Mouse (Mus musculus) ES-E14 (cell line): ENCODE measurements around the gene Inhbc. TPM values are rescaled to one million over a fixed set of nuclear protein-coding genes. Genes with fewer than 3 reads are reported as not detected.
"Not testable (repeated sequence)": the region's sequence is repeated elsewhere in the genome, so short reads cannot be mapped to it uniquely, and the experiment has no call there.

Experiments used
- DNase-seq: peaks from one replicate; pipeline ENCODE4 v3.0.0-alpha.2; 2013; ENCODE audit warnings: low read depth, low spot score
- H3K27ac ChIP-seq: 2 replicates; pipeline ENCODE4 v1.5.1; 2012; ENCODE audit warnings: low read depth, mild to moderate bottlenecking, low read length, moderate library complexity, mixed read lengths; ENCODE audit not compliant: poor library complexity, insufficient read depth, severe bottlenecking
- H3K36me3 ChIP-seq: 2 replicates; pipeline ENCODE4 v1.6.1; 2012; ENCODE audit warnings: mild to moderate bottlenecking, low read length, moderate library complexity, mixed read lengths; ENCODE audit not compliant: control insufficient read depth, poor library complexity, insufficient read depth, severe bottlenecking
- H3K4me1 ChIP-seq, 2 experiments: fragments of 150-350 bp in 1 of 2; sonication (generic) in 1 of 2; 2 replicates each; pipeline ENCODE4 v1.6.1; 2012; ENCODE audit warnings: low read length in 2 of 2, mild to moderate bottlenecking in 1 of 2, mixed read lengths in 1 of 2; ENCODE audit not compliant: control insufficient read depth in 2 of 2, insufficient read depth in 2 of 2, poor library complexity in 1 of 2
- H3K4me3 ChIP-seq, 2 experiments: fragments of 150-350 bp in 1 of 2; sonication (generic) in 1 of 2; 2 replicates each; pipeline ENCODE4 v1.5.1; 2012; ENCODE audit warnings: low read length in 2 of 2, low read depth in 1 of 2, mild to moderate bottlenecking in 1 of 2, mixed read lengths in 1 of 2; ENCODE audit not compliant: insufficient read depth in 1 of 2, poor library complexity in 1 of 2, severe bottlenecking in 1 of 2
- H3K9ac ChIP-seq: 2 replicates; pipeline ENCODE4 v1.6.1; 2012; ENCODE audit warnings: low read depth, mild to moderate bottlenecking, low read length, mixed read lengths; ENCODE audit not compliant: poor library complexity, insufficient read depth, severe bottlenecking
- H3K9me3 ChIP-seq: fragments of 150-350 bp; sonication (generic); 2 replicates; pipeline ENCODE4 v1.6.1; 2012; ENCODE audit warnings: low read depth, mild to moderate bottlenecking, low read length; ENCODE audit not compliant: control insufficient read depth, insufficient read depth
- CHD2 ChIP-seq: IDR thresholded peaks from 2 replicates; pipeline ENCODE4 v1.6.1; 2014; ENCODE audit warnings: mild to moderate bottlenecking, low read depth, low read length, inconsistent platforms
- HCFC1 ChIP-seq: IDR thresholded peaks from 2 replicates; pipeline ENCODE4 v1.6.1; 2012; ENCODE audit warnings: low read length, inconsistent platforms, borderline replicate concordance; ENCODE audit not compliant: insufficient read depth
- MAFK ChIP-seq: IDR thresholded peaks from 2 replicates; pipeline ENCODE4 v1.6.1; 2014; ENCODE audit warnings: mild to moderate bottlenecking, low read depth, low read length, inconsistent platforms; ENCODE audit not compliant: insufficient read depth
- ZC3H11A ChIP-seq: IDR thresholded peaks from 2 replicates; pipeline ENCODE4 v1.6.1; 2012; ENCODE audit warnings: low read depth, mild to moderate bottlenecking, inconsistent platforms, low read length, borderline replicate concordance
- ZNF384 ChIP-seq: IDR thresholded peaks from 2 replicates; pipeline ENCODE4 v1.6.1; 2012; ENCODE audit warnings: low read depth, low read length, inconsistent platforms
- in situ Hi-C, 2 experiments: fragments of 600-800 bp; cut with MboI; formaldehyde crosslinking; loops; one replicate each; pipeline ENCODE4 v1.15.1; 2025; ENCODE audit warnings: low sequenced_read_pairs in 2 of 2, inconsistent platforms in 1 of 2; ENCODE audit not compliant: unreplicated experiment in 2 of 2
- total RNA-seq: library from RNA; depleted of rRNA; stranded (reverse); fragments of 300-350 nt; gene quantifications from 2 replicates; pipeline ENCODE4 v1.2.3, GENCODE M21; 2012

The Inhbc gene
- total RNA-seq, 1 experiment = 0.36 TPM

- in situ Hi-C loops = no loop called here
Observed at GRCm38 (mm10) chr10:127317277-127317676, 53.0 kb downstream of the Inhbc start.

DNA sequence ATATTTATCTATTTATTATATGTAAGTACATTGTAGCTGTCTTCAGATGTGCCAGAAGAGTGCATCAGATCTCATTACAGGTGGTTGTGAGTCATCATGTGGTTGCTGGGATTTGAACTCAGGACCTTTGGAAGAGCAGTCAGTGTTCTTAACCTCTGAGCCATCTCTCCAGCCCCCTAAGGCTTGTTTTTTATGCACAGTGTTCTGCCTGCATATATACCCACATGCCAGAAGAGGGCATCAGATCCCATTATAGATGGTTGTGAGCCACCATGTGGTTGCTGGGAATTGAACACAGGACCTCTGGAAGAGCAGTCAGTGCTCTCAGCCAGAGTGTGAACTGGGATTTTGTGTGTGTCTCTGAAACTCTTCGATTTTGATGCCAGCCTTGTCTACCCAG is 55.3 kb downstream of the Inhbc start:
- H3K27ac ChIP-seq, H3K4me3 ChIP-seq, DNase-seq, in situ Hi-C loops, H3K4me1 ChIP-seq, H3K9me3 ChIP-seq, H3K36me3 ChIP-seq, H3K9ac ChIP-seq: not testable (repeated sequence)

More at GRCm38 (mm10) chr10:127317277-127317676, 53.0 kb downstream of the Inhbc start:
- H3K9ac ChIP-seq = no peak overlapping the region
- no peak overlapping the region for H3K27ac ChIP-seq
- DNase-seq = no peak
- no peaks in the 10 kb centered on the region for H3K9me3 ChIP-seq
- peaks cover 4 to 7% of the 10 kb centered on the region in 2 experiments for H3K4me1 ChIP-seq
- H3K4me3 ChIP-seq = no peak overlapping the region
- no peaks in the 10 kb centered on the region for H3K36me3 ChIP-seq
- TF ChIP-seq HCFC1 = no peak
- no peak for TF ChIP-seq CHD2
- TF ChIP-seq MAFK = no peak
- no peak for TF ChIP-seq ZNF384
- TF ChIP-seq ZC3H11A = no peak

DNA sequence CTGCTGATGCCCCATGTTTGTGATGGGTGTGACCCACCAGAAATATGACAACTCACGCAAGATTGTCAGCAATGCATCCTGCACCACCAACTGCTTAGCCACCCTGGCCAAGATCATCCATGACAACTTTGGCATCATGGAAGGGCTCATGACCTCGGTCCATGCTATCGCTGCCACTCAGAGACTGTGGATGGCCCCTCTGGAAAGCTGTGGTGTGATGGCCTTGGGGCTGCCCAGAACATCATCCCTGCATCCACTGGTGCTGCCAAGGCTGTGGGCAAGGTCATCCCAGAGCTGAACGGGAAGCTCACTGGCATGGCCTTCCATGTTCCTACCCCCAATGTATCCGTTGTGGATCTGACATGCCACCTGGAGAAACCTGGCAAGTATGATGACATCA is 56.7 kb downstream of the Inhbc start:
- H3K4me3 ChIP-seq, H3K27ac ChIP-seq, in situ Hi-C loops, H3K9ac ChIP-seq, H3K4me1 ChIP-seq, H3K9me3 ChIP-seq, DNase-seq: not testable (repeated sequence)
- H3K36me3 ChIP-seq = peaks cover 12% of the 10 kb centered on the region; the same call in 1 of the 2 replicates

DNA sequence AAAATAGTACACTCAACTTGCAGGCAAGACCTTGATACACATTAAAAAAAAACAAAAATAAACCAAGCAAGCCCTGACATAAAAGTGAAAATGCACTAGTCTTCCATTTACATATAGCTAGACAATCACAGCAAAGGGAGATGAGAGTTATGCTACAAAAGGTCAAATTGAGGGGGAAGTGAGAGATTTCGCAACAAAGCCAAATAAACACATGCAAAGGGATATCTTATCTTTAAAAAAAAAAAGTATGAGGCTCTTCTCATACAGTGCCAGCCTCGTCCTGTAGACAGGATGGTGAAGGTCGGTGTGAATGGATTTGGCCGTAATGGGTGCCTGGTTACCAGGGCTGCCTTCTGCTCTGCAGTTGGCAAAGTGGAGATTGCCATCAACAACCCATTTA is 57.4 kb downstream of the Inhbc start:
- no peak overlapping the region for H3K4me3 ChIP-seq
- H3K4me1 ChIP-seq = peaks cover 2 to 4% of the 10 kb centered on the region in 2 experiments
- peaks cover 17% of the 10 kb centered on the region for H3K36me3 ChIP-seq
- peak overlapping the region; percentile 55; the same call in 1 of the 2 replicates for H3K27ac ChIP-seq
- no peak for DNase-seq
- in situ Hi-C loops = no loop called here
- no peaks in the 10 kb centered on the region for H3K9me3 ChIP-seq
- TF ChIP-seq CHD2 (no peak), HCFC1 (no peak), ZC3H11A (no peak), MAFK (no peak)
- H3K9ac ChIP-seq = no peak overlapping the region

DNA sequence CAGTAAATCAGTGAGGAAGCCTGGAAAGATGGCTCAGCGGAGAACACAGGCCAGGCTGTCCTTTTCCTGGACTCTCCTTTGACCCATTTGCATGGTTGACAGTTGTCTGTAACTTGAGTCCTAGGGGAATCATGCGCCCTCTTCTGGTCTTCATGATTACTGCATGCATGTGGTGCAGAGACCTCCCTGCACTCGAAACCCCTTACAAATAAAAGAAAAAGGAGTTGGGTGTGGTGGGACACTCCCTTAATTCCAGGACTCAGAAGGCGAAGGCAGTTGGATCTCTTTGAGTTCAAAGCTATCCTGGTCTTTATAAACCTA is 57.9 kb downstream of the Inhbc start:
- DNase-seq = peak; percentile 98
- peaks cover 2 to 4% of the 10 kb centered on the region in 2 experiments for H3K4me1 ChIP-seq
- in situ Hi-C loops = no loop called here
- no peak overlapping the region for H3K27ac ChIP-seq
- no peaks in the 10 kb centered on the region for H3K9me3 ChIP-seq
- H3K4me3 ChIP-seq = peak overlapping the region; percentile 87 to 91
- peak overlapping the region; percentile 79; the same call in 1 of the 2 replicates for H3K9ac ChIP-seq
- peaks cover 20% of the 10 kb centered on the region for H3K36me3 ChIP-seq
- TF ChIP-seq CHD2 (peak; percentile 41; the same call in 1 of the 2 replicates), ZC3H11A (no peak), ZNF384 (0 out of 2 replicates have a peak, but pooled peaks have one; percentile 51), MAFK (no peak), HCFC1 (peak; percentile 65; the same call in 1 of the 2 replicates)
